Mouse (Mus musculus) megakaryocyte-erythroid progenitor cell, adult 5 weeks (primary cell): ENCODE results near the gene Oxsm. TPM values are rescaled to one million over a fixed set of nuclear protein-coding genes. Genes with fewer than 3 reads are reported as not detected.

Source experiments
- polyA plus RNA-seq: library from polyadenylated mRNA; stranded (reverse); fragments of >175 nt; gene quantifications from 2 replicates; pipeline ENCODE4 v1.2.3, GENCODE M21; 2012

Gene Oxsm
- polyA plus RNA-seq = 0.70 and 0.98 TPM in 2 replicates

DNA sequence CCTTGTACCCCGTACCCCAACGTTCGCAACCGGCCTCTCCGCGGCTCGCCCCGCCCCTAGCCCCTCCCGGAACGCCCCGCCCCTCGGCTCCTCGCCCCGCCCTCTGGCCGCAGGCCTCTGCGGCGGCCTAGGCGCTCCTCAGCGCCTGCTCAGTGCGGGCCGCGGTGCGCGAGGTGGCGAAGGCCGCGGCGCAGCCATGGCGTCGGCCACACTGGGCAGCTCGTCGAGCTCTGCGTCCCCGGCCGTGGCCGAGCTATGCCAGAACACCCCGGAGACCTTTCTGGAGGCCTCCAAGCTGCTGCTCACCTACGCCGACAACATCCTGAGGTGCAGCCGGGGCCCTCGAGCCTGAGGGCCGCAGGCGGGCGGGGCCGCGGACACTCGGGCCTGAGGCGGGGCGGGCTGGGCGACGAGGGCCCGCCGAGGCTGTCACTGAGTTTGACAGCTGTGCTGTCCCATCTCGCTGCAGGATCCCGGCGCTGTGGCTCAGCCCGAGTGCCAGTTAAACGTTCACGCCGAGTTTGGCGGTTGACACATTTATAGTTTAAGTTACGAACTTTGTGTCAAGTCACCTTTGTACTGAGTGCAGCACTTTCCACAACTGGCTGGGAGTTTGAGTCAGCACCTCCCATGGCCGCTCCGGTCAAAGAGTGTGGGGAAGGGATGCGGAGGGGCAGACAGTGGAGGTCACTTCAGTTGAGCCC is at the start of gene Oxsm, which contains the start of gene Ngly1:
Gene Oxsm (minus strand): TSS at position 638 of the 704 bp plus-strand sequence.
Gene Ngly1 (plus strand): TSS at position 110 of the 704 bp plus-strand sequence.

Other genes with a start within 250 kb of the Oxsm start
- 226 and 238 TPM in 2 replicates for gene Ngly1, start 528 bp downstream of the Oxsm start, polyA plus RNA-seq
- 9.2 and 11.2 TPM in 2 replicates for gene Top2b, start 115.4 kb upstream of the Oxsm start, polyA plus RNA-seq